Mouse (Mus musculus) brain, embryonic 14.5 days (tissue): ENCODE measurements around the gene Tubg1. TPM values are rescaled to one million over a fixed set of nuclear protein-coding genes. Genes with fewer than 3 reads are reported as not detected.

Experiments
- DNase-seq: peaks from one replicate; pipeline ENCODE4 v3.0.0-alpha.2; 2011; ENCODE audit warnings: low read depth
- CTCF ChIP-seq: fragments of 200-500 bp; IDR thresholded peaks from 2 replicates; pipeline ENCODE4 v1.5.1; 2012; ENCODE audit warnings: inconsistent platforms, mild to moderate bottlenecking, moderate library complexity, borderline replicate concordance; ENCODE audit not compliant: insufficient read depth, insufficient read length; ENCODE audit errors: extremely low read depth
- POLR2A ChIP-seq: fragments of 200-500 bp; IDR thresholded peaks from 2 replicates; pipeline ENCODE4 v1.6.1; 2012; ENCODE audit warnings: mild to moderate bottlenecking, inconsistent platforms, borderline replicate concordance; ENCODE audit not compliant: poor library complexity, insufficient read depth, insufficient read length, severe bottlenecking; ENCODE audit errors: extremely low read depth
- polyA plus RNA-seq: library from polyadenylated mRNA; depleted of rRNA; stranded (reverse); fragments of >200 nt; gene quantifications from 2 replicates; pipeline ENCODE4 v1.2.3, GENCODE M21; 2012

Gene Tubg1
- polyA plus RNA-seq, 1 experiment = 35.5 TPM

- no peak for TF ChIP-seq CTCF
- TF ChIP-seq POLR2A = no peak
- peak; percentile 28 for DNase-seq
Measured at GRCm38 (mm10) chr11:101131187-101131586, 11.4 kb downstream of the Tubg1 start.

- peak; percentile 59 for DNase-seq
- TF ChIP-seq POLR2A (no peak), CTCF (peak; percentile 37; the same call in 1 of the 2 replicates)
Measured at GRCm38 (mm10) chr11:101131701-101132100, 12.0 kb downstream of the Tubg1 start.

- TF ChIP-seq CTCF = no peak
- no peak for TF ChIP-seq POLR2A
Measured at GRCm38 (mm10) chr11:101133037-101133436, 13.3 kb downstream of the Tubg1 start.

GRCm38 (mm10) chr11:101134217-101134865, 14.6 kb downstream of the Tubg1 start:
- TF ChIP-seq POLR2A = no peak
- TF ChIP-seq CTCF = no peak
- no peak for DNase-seq

More at GRCm38 (mm10) chr11:101133037-101133436, 13.3 kb downstream of the Tubg1 start:
- DNase-seq = no peak

GRCm38 (mm10) chr11:101137000-101137399, 17.3 kb downstream of the Tubg1 start:
- DNase-seq = no peak
- no peak for TF ChIP-seq CTCF
- no peak for TF ChIP-seq POLR2A

GRCm38 (mm10) chr11:101138536-101139181, 18.9 kb downstream of the Tubg1 start:
- peak; percentile 68 for DNase-seq
- TF ChIP-seq CTCF = no peak
- TF ChIP-seq POLR2A = no peak

GRCm38 (mm10) chr11:101140164-101140819, 20.6 kb downstream of the Tubg1 start:
- peak; percentile 96 for DNase-seq
- no peak for TF ChIP-seq CTCF

- no peak for DNase-seq
- TF ChIP-seq POLR2A (no peak), CTCF (no peak)
Measured at GRCm38 (mm10) chr11:101141088-101141487, 21.4 kb downstream of the Tubg1 start.

GRCm38 (mm10) chr11:101142215-101142967, 22.7 kb downstream of the Tubg1 start:
- no peak for DNase-seq
- TF ChIP-seq POLR2A = no peak
- no peak for TF ChIP-seq CTCF

GRCm38 (mm10) chr11:101143338-101144225, 23.8 kb downstream of the Tubg1 start:
- TF ChIP-seq CTCF (no peak), POLR2A (no peak)
- peak; percentile 84 for DNase-seq

GRCm38 (mm10) chr11:101146377-101146776, 26.6 kb downstream of the Tubg1 start:
- DNase-seq = peak; percentile 89
- no peak for TF ChIP-seq POLR2A
- TF ChIP-seq CTCF = no peak

GRCm38 (mm10) chr11:101148751-101149150, 29.0 kb downstream of the Tubg1 start:
- TF ChIP-seq CTCF = no peak
- no peak for TF ChIP-seq POLR2A
- no peak for DNase-seq
